Mouse (Mus musculus) C3H10T1/2 (cell line): Measurements from ENCODE around the gene Adad2. TPM values are rescaled to one million over a fixed set of nuclear protein-coding genes. Genes with fewer than 3 reads are reported as not detected.

Experiments used
- polyA plus RNA-seq, 2 experiments: library from polyadenylated mRNA; unstranded; fragments of >200 nt; fragmentation: generic; extraction: Trizol; gene quantifications; one replicate each; pipeline ENCODE4 v1.2.1; 2012; ENCODE audit warnings: missing spikeins in 2 of 2

Adad2 gene
- not detected for polyA plus RNA-seq

DNA sequence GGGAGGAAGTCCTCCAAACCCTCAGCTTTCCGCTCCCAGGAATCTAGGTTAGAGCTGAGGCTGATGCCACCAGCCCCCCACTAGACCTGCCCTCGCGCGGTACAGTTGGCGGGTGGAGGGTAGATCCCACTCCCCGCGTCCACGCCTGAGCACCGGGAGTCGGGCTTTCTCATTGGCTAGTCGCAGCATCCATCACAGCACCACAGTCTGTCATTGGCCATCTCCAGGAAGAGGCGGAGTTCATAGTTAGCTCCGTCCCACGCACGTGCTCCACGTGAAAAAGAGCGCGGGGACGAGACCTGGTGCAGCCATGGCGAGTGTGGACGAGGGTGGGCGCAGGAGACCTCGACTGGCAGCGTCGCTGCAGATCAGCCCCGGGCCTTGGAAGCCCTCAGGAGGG lies at the start of gene Adad2:
Gene Adad2 (plus strand): TSS at position 277 of the 400 bp plus-strand sequence.

DNA sequence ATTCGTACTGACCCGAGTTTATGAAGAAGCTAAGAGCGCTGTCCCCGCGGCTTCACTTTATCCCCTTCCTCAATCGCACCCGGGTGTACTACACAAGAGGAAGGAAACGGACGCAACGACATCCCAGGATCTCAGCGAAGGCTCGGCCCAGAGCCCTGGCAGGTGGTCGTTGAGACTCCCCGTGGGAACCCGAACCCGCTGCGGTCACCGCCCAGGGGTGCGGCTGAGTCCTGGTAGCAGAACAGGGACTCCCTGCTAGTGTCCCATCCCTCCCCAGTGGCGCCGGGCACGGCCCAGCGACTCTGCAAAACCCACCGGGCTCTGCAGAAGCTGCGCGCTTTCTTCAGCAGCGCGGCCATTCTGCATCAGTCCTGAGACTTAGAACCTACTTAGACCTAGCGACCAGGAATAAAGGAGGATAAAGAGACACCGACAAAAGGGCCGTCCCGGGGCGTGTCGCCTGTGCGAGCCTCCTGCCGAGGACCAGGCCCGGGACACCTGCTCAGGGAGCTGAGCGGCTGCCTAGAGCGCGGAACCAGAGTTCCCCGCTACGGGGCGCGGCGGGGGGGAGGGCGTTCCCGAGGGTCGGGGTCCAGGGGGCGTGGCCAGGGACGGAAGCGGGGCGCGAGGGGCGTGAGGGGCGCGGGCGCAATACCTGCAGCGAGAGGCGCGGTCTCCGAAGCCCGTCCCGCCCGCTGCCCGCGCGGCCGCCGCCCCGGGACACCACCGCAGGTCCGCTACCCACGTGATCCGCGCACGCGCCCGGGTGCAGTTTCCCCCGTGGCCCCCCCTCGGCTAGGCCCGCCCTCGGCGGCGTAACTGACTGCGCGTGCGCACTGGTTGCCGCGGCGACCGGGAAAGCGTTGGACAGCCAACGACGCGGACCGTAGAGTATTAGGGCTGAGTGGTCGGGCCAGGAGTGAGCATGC lies 37.8 kb upstream of the Adad2 start, which contains the start of the genes Hsdl1 and Dnaaf1:
Gene Hsdl1 (minus strand): TSS at position 747 of the 929 bp plus-strand sequence.
Gene Dnaaf1 (plus strand): TSS at position 799 of the 929 bp plus-strand sequence.

GRCm38 (mm10) chr8:119604996-119605395 lies 7.6 kb upstream of the Adad2 start, which contains the start of gene Taf1c:
Taf1c (minus strand) TSS chr8:119605222.

DNA sequence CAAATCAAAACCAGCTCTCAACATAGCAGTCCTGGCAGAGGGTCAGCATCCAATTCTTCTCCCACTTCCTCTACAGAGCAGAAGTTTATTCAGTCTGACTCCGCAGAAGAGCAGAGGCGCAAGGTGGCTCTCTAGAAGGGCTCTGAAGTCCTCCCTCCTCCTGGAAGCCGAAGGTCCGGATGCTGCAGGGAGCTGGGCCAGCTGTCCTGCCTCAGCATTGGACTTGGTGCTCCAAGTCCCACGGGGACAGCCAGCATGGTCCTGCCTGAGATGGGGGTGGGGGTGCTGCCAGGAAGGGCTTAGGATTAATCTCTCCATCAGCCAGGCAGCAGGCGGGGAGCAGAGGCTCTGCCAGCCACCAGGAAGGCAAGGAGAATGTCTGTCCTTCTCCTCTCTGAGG lies 22.8 kb downstream of the Adad2 start, which contains the start of gene Kcng4:
Gene Kcng4 (minus strand): TSS at position 303 of the 400 bp plus-strand sequence.

Other genes starting within 250 kb of the Adad2 start
- 10 to 100 TPM in 1 of 2 experiments, 1 to 10 TPM in 1; 4.3 to 16.0 TPM for gene Mlycd, start 217.9 kb upstream of the Adad2 start, polyA plus RNA-seq
- 10 to 100 TPM in 1 of 2 experiments, 1 to 10 TPM in 1; 6.6 to 26.9 TPM for gene Osgin1, start 178.6 kb upstream of the Adad2 start, polyA plus RNA-seq
- gene Necab2, start 166.0 kb upstream of the Adad2 start, polyA plus RNA-seq: under 1 TPM; 0.02 to 0.05 TPM
- gene Slc38a8, start 111.0 kb upstream of the Adad2 start, polyA plus RNA-seq: under 1 TPM in 1 of 2 experiments, not detected in 1; 0.07 TPM
- 100 to 1,000 TPM in 1 of 2 experiments, 10 to 100 TPM in 1; 18.3 to 106 TPM for gene Mbtps1, start 54.0 kb upstream of the Adad2 start, polyA plus RNA-seq
- 10 to 100 TPM in 1 of 2 experiments, 1 to 10 TPM in 1; 5.9 to 13.4 TPM for gene Hsdl1, start 37.6 kb upstream of the Adad2 start, polyA plus RNA-seq
- gene Dnaaf1, start 37.5 kb upstream of the Adad2 start, polyA plus RNA-seq: under 1 TPM; 0.02 to 0.11 TPM
- gene Taf1c, start 7.5 kb upstream of the Adad2 start, polyA plus RNA-seq: 1 to 10 TPM; 4.8 to 9.1 TPM
- gene Kcng4, start 22.9 kb downstream of the Adad2 start, polyA plus RNA-seq: not detected
- gene Wfdc1, start 53.6 kb downstream of the Adad2 start, polyA plus RNA-seq: under 1 TPM; 0.02 to 0.04 TPM
- gene Atp2c2, start 87.3 kb downstream of the Adad2 start, polyA plus RNA-seq: under 1 TPM; 0.02 to 0.25 TPM
- gene Tldc1, start 165.7 kb downstream of the Adad2 start, polyA plus RNA-seq: 1 to 10 TPM; 5.4 to 9.2 TPM
- 100 to 1,000 TPM in 1 of 2 experiments, 10 to 100 TPM in 1; 44.9 to 128 TPM for gene Cotl1, start 227.8 kb downstream of the Adad2 start, polyA plus RNA-seq
- 1 to 10 TPM; 1.9 to 7.7 TPM for gene Klhl36, start 249.5 kb downstream of the Adad2 start, polyA plus RNA-seq